Mouse (Mus musculus): Measurements from ENCODE around the gene Negr1.

GRCm38 (mm10) chr3:157164840-157165595 is 603.4 kb downstream of the Negr1 start:
- TF ChIP-seq CTCF (IDR thresholded peaks at IDR 0.05; ENCODE audit: control insufficient read depth, insufficient read depth, insufficient read length) (no peak), MYOD1 (IDR thresholded peaks at IDR 0.05; ENCODE audit: control insufficient read depth, insufficient read length, low read depth) (no peak), MAX (IDR thresholded peaks at IDR 0.05) (no peak), CEBPB (IDR thresholded peaks at IDR 0.05; ENCODE audit: low read depth) (no peak), FOSL1 (IDR thresholded peaks at IDR 0.05; ENCODE audit: insufficient read depth, low read length, poor library complexity, severe bottlenecking) (no peak), USF1 (IDR thresholded peaks at IDR 0.05; ENCODE audit: low read depth) (no peak), MYOG (IDR thresholded peaks at IDR 0.05; ENCODE audit: control insufficient read depth, extremely low read depth, insufficient read length) (no peak)
